14 mouse cellular contexts compared by ENCODE assay signal in genomic region chr6:91236006-91236405, GRCm38 (mm10). TPM values are rescaled to one million over a fixed set of nuclear protein-coding genes. Genes with fewer than 3 reads are reported as not detected.
DNase-seq lines count a peak whose midpoint lies in the region; ATAC-seq and TF ChIP-seq lines count a peak whose summit lies in the region.
"Had no signal": no experiment of that assay in that cellular context is flagged by ENCODE, and none has a peak within 500 bp of the region (broad histone marks: within the 10 kb centered on the region; RNA-seq: fewer than 3 reads in every experiment).

No protein-coding gene starts in this region.

- H3K27me3 ChIP-seq in liver, embryonic 12.5 days (replicated peaks) = peaks cover 16% of the 10 kb centered on the region
- no peaks in the 10 kb centered on the region for H3K27me3 ChIP-seq in liver, embryonic 11.5 days (replicated peaks; ENCODE audit: control insufficient read depth, insufficient read depth, low read length)
- no peaks in the 10 kb centered on the region for H3K27me3 ChIP-seq in embryonic facial prominence, embryonic 13.5 days
- H3K27me3 ChIP-seq in limb, embryonic 12.5 days = no peaks in the 10 kb centered on the region

- 31% methylated on average over 11 of the region's 11 CpGs for WGBS in liver, embryonic 12.5 days (ENCODE audit: insufficient replicate concordance)
- WGBS in liver, embryonic 11.5 days = 43% methylated on average over 11 of the region's 11 CpGs
- WGBS in embryonic facial prominence, embryonic 13.5 days = 13% methylated on average over 11 of the region's 11 CpGs
- WGBS in limb, embryonic 12.5 days = 11% methylated on average over 11 of the region's 11 CpGs

- TF ChIP-seq CTCF in brain, embryonic 14.5 days (IDR thresholded peaks at IDR 0.05; ENCODE audit: borderline replicate concordance, extremely low read depth, insufficient read depth, insufficient read length) = no peak

- no peak overlapping the region for H3K9ac ChIP-seq in liver, embryonic 12.5 days
- no peak overlapping the region for H3K9ac ChIP-seq in liver, embryonic 11.5 days (ENCODE audit: low read depth, low read length)
- H3K9ac ChIP-seq in embryonic facial prominence, embryonic 13.5 days = peak overlapping the region; percentile 40; the same call in 1 of the 2 replicates
- no peak overlapping the region for H3K9ac ChIP-seq in limb, embryonic 12.5 days (replicated peaks)
- H3K9ac ChIP-seq: heart, embryonic 15.5 days had no signal

- TF ChIP-seq POLR2A in brain, embryonic 14.5 days (IDR thresholded peaks at IDR 0.05; ENCODE audit: borderline replicate concordance, extremely low read depth, insufficient read depth, insufficient read length, poor library complexity, severe bottlenecking) = no peak

- H3K9me3 ChIP-seq in liver, embryonic 12.5 days (replicated peaks) = no peaks in the 10 kb centered on the region
- H3K9me3 ChIP-seq in liver, embryonic 11.5 days (ENCODE audit: control insufficient read depth, low read length) = no peaks in the 10 kb centered on the region
- no peaks in the 10 kb centered on the region for H3K9me3 ChIP-seq in embryonic facial prominence, embryonic 13.5 days
- H3K9me3 ChIP-seq in limb, embryonic 12.5 days = no peaks in the 10 kb centered on the region
- H3K9me3 ChIP-seq: heart, embryonic 15.5 days had no signal

- no peak overlapping the region for H3K4me2 ChIP-seq in liver, embryonic 12.5 days
- no peak overlapping the region for H3K4me2 ChIP-seq in liver, embryonic 11.5 days
- H3K4me2 ChIP-seq in embryonic facial prominence, embryonic 13.5 days = peak overlapping the region; percentile 37
- peak overlapping the region; percentile 39 for H3K4me2 ChIP-seq in limb, embryonic 12.5 days
- H3K4me2 ChIP-seq: heart, embryonic 15.5 days had no signal

- no peak overlapping the region for H3K4me3 ChIP-seq in liver, embryonic 12.5 days
- no peak overlapping the region for H3K4me3 ChIP-seq in liver, embryonic 11.5 days (ENCODE audit: low read depth, low read length)
- H3K4me3 ChIP-seq in embryonic facial prominence, embryonic 13.5 days = no peak overlapping the region
- no peak overlapping the region for H3K4me3 ChIP-seq in limb, embryonic 12.5 days (replicated peaks)
- H3K4me3 ChIP-seq: heart, embryonic 15.5 days had no signal

- no peak for DNase-seq in liver, embryonic 11.5 days (ENCODE audit: low spot score)
- DNase-seq in brain, embryonic 14.5 days (ENCODE audit: low read depth) = peak; percentile 47
- no peak for DNase-seq in adrenal gland, adult (ENCODE audit: inconsistent age in 2 of 2, low spot score in 1 of 2)
- no peak for DNase-seq in layer of hippocampus, postnatal 36 days
- DNase-seq: adrenal gland, postnatal 10 days; gastrocnemius, postnatal 36 days; kidney, adult 11 months; kidney, postnatal 36 days; lung, postnatal 4 days; spleen, adult 18-20 months had no signal

- H3K27ac ChIP-seq in liver, embryonic 12.5 days = no peak overlapping the region
- H3K27ac ChIP-seq in liver, embryonic 11.5 days (ENCODE audit: low read depth, low read length) = no peak overlapping the region
- peak overlapping the region; percentile 91 for H3K27ac ChIP-seq in embryonic facial prominence, embryonic 13.5 days
- H3K27ac ChIP-seq in limb, embryonic 12.5 days = peak overlapping the region; percentile 91
- H3K27ac ChIP-seq: heart, embryonic 15.5 days had no signal

- no peaks in the 10 kb centered on the region for H3K36me3 ChIP-seq in liver, embryonic 12.5 days
- H3K36me3 ChIP-seq in liver, embryonic 11.5 days (ENCODE audit: control insufficient read depth, insufficient read depth, low read length) = no peaks in the 10 kb centered on the region
- peaks cover 58% of the 10 kb centered on the region for H3K36me3 ChIP-seq in embryonic facial prominence, embryonic 13.5 days
- H3K36me3 ChIP-seq in limb, embryonic 12.5 days = peaks cover 31% of the 10 kb centered on the region
- H3K36me3 ChIP-seq: heart, embryonic 15.5 days had no signal

- 0 out of 2 replicates have a peak, but pooled peaks have one; percentile 51 for ATAC-seq in liver, embryonic 12.5 days
- ATAC-seq in liver, embryonic 11.5 days (replicated peaks; ENCODE audit: low FRiP score) = no peak
- ATAC-seq in embryonic facial prominence, embryonic 13.5 days (ENCODE audit: insufficient number of reproducible peaks, insufficient read depth, low FRiP score, low TSS enrichment, low read depth) = peak; percentile 35
- ATAC-seq in limb, embryonic 12.5 days (ENCODE audit: insufficient number of reproducible peaks, insufficient read depth, low FRiP score, low TSS enrichment, low read depth) = peak; percentile 32; the same call in 1 of the 2 replicates

- peaks cover 9% of the 10 kb centered on the region; the same call in 1 of the 2 replicates for H3K4me1 ChIP-seq in liver, embryonic 12.5 days
- H3K4me1 ChIP-seq in liver, embryonic 11.5 days (replicated peaks; ENCODE audit: control insufficient read depth, insufficient read depth, low read length) = peaks cover 7% of the 10 kb centered on the region; the same call in 1 of the 2 replicates
- peaks cover 81% of the 10 kb centered on the region for H3K4me1 ChIP-seq in embryonic facial prominence, embryonic 13.5 days
- H3K4me1 ChIP-seq in limb, embryonic 12.5 days (replicated peaks) = peaks cover 43% of the 10 kb centered on the region

RNA-seq across cellular contexts. Expression of gene Fbln2, which starts 23.8 kb away (rescaled TPM):
- polyA plus RNA-seq in liver, embryonic 12.5 days (2016; fragmentation: Nextera tagmentation; extraction: Ambion mirVana) = 15.9 and 17.0 TPM in 2 replicates
- polyA plus RNA-seq in liver, embryonic 11.5 days (2014; fragmentation: Nextera tagmentation; extraction: Ambion mirVana) = 33.3 and 36.3 TPM in 2 replicates
- polyA plus RNA-seq in brain, embryonic 14.5 days (2012; rRNA removed) = 24.7 and 40.5 TPM in 2 replicates
- polyA plus RNA-seq in embryonic facial prominence, embryonic 13.5 days (2015; fragmentation: Nextera tagmentation; extraction: Ambion mirVana) = 298 and 344 TPM in 2 replicates
- 126 and 129 TPM in 2 replicates for polyA plus RNA-seq in limb, embryonic 12.5 days (2016; fragmentation: Nextera tagmentation; extraction: Ambion mirVana)
- 10 to 100 TPM in 1 of 2 experiments, 1 to 10 TPM in 1; 9.3 to 10.3 TPM for total RNA-seq in layer of hippocampus, postnatal 36 days (2021)

Comparison
In these comparisons a context has a peak if more than half of its experiments do, and no peak if none do; other contexts are left out.
1. H3K27ac ChIP-seq: peak in embryonic facial prominence, embryonic 13.5 days (single experiment) and limb, embryonic 12.5 days (single experiment); none in liver, embryonic 12.5 days (single experiment) and liver, embryonic 11.5 days (single experiment).
2. H3K4me2 ChIP-seq: peak in embryonic facial prominence, embryonic 13.5 days (single experiment) and limb, embryonic 12.5 days (single experiment); none in liver, embryonic 12.5 days (single experiment) and liver, embryonic 11.5 days (single experiment).